Mouse (Mus musculus) liver, adult 2 months (tissue): ENCODE measurements around the gene Eif2d. TPM values are rescaled to one million over a fixed set of nuclear protein-coding genes. Genes with fewer than 3 reads are reported as not detected.

Experiments used
- DNase-seq: peaks from one replicate; pipeline ENCODE4 v3.0.0-alpha.2; 2011; ENCODE audit warnings: low read depth, low spot score; ENCODE audit errors: extremely low read depth
- H3K27ac ChIP-seq: fragments of 200-500 bp; replicated peaks from 2 replicates; pipeline ENCODE4 v1.5.1; 2012; ENCODE audit warnings: low read depth, mild to moderate bottlenecking, control low read depth, inconsistent platforms, low read length; ENCODE audit not compliant: insufficient read depth
- H3K27me3 ChIP-seq: fragments of 200-500 bp; 2 replicates; pipeline ENCODE4 v1.6.1; 2012; ENCODE audit warnings: mild to moderate bottlenecking, moderate library complexity, low read length, inconsistent platforms; ENCODE audit not compliant: control insufficient read depth, insufficient read depth
- H3K36me3 ChIP-seq: fragments of 200-500 bp; 2 replicates; pipeline ENCODE4 v1.6.1; 2012; ENCODE audit warnings: low read length, inconsistent platforms; ENCODE audit not compliant: control insufficient read depth, insufficient read depth
- H3K4me1 ChIP-seq: fragments of 200-500 bp; 2 replicates; pipeline ENCODE4 v1.6.1; 2011; ENCODE audit warnings: low read length; ENCODE audit not compliant: control insufficient read depth, insufficient read depth
- H3K4me3 ChIP-seq: fragments of 200-500 bp; 2 replicates; pipeline ENCODE4 v1.5.1; 2011; ENCODE audit warnings: low read depth, mild to moderate bottlenecking, control low read depth, low read length, moderate library complexity; ENCODE audit not compliant: insufficient read depth
- H3K79me2 ChIP-seq: fragments of 200-500 bp; 2 replicates; pipeline ENCODE4 v1.6.1; 2012; ENCODE audit warnings: inconsistent platforms, mild to moderate bottlenecking, low read length, moderate library complexity; ENCODE audit not compliant: control insufficient read depth, insufficient read depth
- H3K9ac ChIP-seq: fragments of 200-500 bp; 2 replicates; pipeline ENCODE4 v1.6.1; 2012; ENCODE audit warnings: low read depth, mild to moderate bottlenecking, control low read depth, inconsistent platforms, low read length
- CTCF ChIP-seq: fragments of 200-500 bp; IDR thresholded peaks from 2 replicates; pipeline ENCODE4 v1.5.1; 2011; ENCODE audit warnings: low read depth, low read length, control low read depth
- POLR2A ChIP-seq: fragments of 200-500 bp; IDR thresholded peaks from 2 replicates; pipeline ENCODE4 v1.6.1; 2011; ENCODE audit warnings: low read length, control low read depth; ENCODE audit not compliant: insufficient read depth; ENCODE audit errors: extremely low read depth
- WGBS: fragments of 180-500 bp; shearing (Covaris S2); methylation state at CpG from one replicate; pipeline ENCODE4 v1.1.7; 2018; 5-methylcytosine and 5-hydroxymethylcytosine counted together
- polyA plus RNA-seq: library from polyadenylated mRNA; depleted of rRNA; stranded (reverse); fragments of >200 nt; gene quantifications from 2 replicates; pipeline ENCODE4 v1.2.3, GENCODE M21; 2012; rRNA removed
- total RNA-seq: library from RNA; depleted of rRNA; stranded (reverse); fragments of >200 nt; gene quantifications from 2 replicates; pipeline ENCODE4 v1.2.3, GENCODE M21; 2014; rRNA removed

Eif2d gene
- total RNA-seq (20.9 and 25.6 TPM in 2 replicates), polyA plus RNA-seq (24.0 and 28.9 TPM in 2 replicates)

GRCm38 (mm10) chr1:131153018-131153629, at the start of gene Eif2d:
Eif2d (plus strand) TSS chr1:131153181.
- TF ChIP-seq CTCF (no peak), POLR2A (peak; percentile 59; the same call in 1 of the 2 replicates)
- WGBS, result under 1% methylated on average over 27 of the region's 27 CpGs
- Histone ChIP-seq H3K9ac (peak within 1 kb of the TSS; percentile 72), H3K36me3 (peaks cover 2% of the 10 kb centered on the region; the same call in 1 of the 2 replicates), H3K79me2 (no peaks in the 10 kb centered on the region; the same call in 1 of the 2 replicates), H3K27ac (peak within 1 kb of the TSS; percentile 39), H3K4me3 (peak within 1 kb of the TSS; percentile 65), H3K27me3 (no peaks in the 10 kb centered on the region), H3K4me1 (peaks cover 6% of the 10 kb centered on the region; the same call in 1 of the 2 replicates)
- peak; percentile 79 for DNase-seq

- H3K4me1 ChIP-seq, result no peaks in the 10 kb centered on the region
- no peak for DNase-seq
- H3K9ac ChIP-seq, result no peak overlapping the region
- no peaks in the 10 kb centered on the region for H3K27me3 ChIP-seq
- H3K36me3 ChIP-seq, result no peaks in the 10 kb centered on the region
- peak overlapping the region; percentile 42 for H3K27ac ChIP-seq
- H3K79me2 ChIP-seq, result no peaks in the 10 kb centered on the region
- WGBS, result 79% methylated on average over 10 of the region's 10 CpGs
- no peak overlapping the region for H3K4me3 ChIP-seq
- TF ChIP-seq CTCF (no peak), POLR2A (no peak)
Observed at GRCm38 (mm10) chr1:131103776-131104424, 49.1 kb upstream of the Eif2d start.

GRCm38 (mm10) chr1:131107575-131108308, 45.2 kb upstream of the Eif2d start:
- Histone ChIP-seq H3K79me2 (no peaks in the 10 kb centered on the region), H3K4me3 (no peak overlapping the region), H3K36me3 (no peaks in the 10 kb centered on the region), H3K27ac (no peak overlapping the region), H3K4me1 (0 out of 2 replicates have a peak, but pooled peaks cover 1% of the 10 kb centered on the region), H3K27me3 (no peaks in the 10 kb centered on the region), H3K9ac (no peak overlapping the region)
- WGBS, result 56% methylated on average over 10 of the region's 10 CpGs
- TF ChIP-seq POLR2A (no peak), CTCF (no peak)
- no peak for DNase-seq

- Histone ChIP-seq H3K79me2 (no peaks in the 10 kb centered on the region), H3K27ac (peak overlapping the region; percentile 4; the same call in 1 of the 2 replicates)
- DNase-seq, result peak; percentile 39
Observed at GRCm38 (mm10) chr1:131110525-131111106, 42.4 kb upstream of the Eif2d start.

GRCm38 (mm10) chr1:131112576-131112975, 40.4 kb upstream of the Eif2d start:
- Histone ChIP-seq H3K27ac (no peak overlapping the region), H3K27me3 (no peaks in the 10 kb centered on the region), H3K36me3 (no peaks in the 10 kb centered on the region), H3K4me1 (0 out of 2 replicates have a peak, but pooled peaks cover 1% of the 10 kb centered on the region), H3K9ac (no peak overlapping the region), H3K4me3 (no peak overlapping the region), H3K79me2 (no peaks in the 10 kb centered on the region)
- WGBS, result 41% methylated on average over 6 of the region's 6 CpGs
- DNase-seq, result no peak
- TF ChIP-seq POLR2A, result no peak
- TF ChIP-seq CTCF, result peak; percentile 5; the same call in 1 of the 2 replicates

More at GRCm38 (mm10) chr1:131110525-131111106, 42.4 kb upstream of the Eif2d start:
- Histone ChIP-seq H3K36me3 (no peaks in the 10 kb centered on the region), H3K4me3 (no peak overlapping the region), H3K27me3 (no peaks in the 10 kb centered on the region), H3K4me1 (0 out of 2 replicates have a peak, but pooled peaks cover 1% of the 10 kb centered on the region), H3K9ac (no peak overlapping the region)
- 78% methylated on average over 12 of the region's 12 CpGs for WGBS
- no peak for TF ChIP-seq CTCF
- TF ChIP-seq POLR2A, result no peak
